Mouse (Mus musculus): ENCODE results near the gene Adad2.

GRCm38 (mm10) chr8:119617586-119617985, 5.0 kb downstream of the Adad2 start:
- TF ChIP-seq CTCF (IDR thresholded peaks at IDR 0.05; ENCODE audit: low read depth), result no peak
- no peak for TF ChIP-seq EP300 (IDR thresholded peaks at IDR 0.05; ENCODE audit: low read depth)
